Mouse (Mus musculus): ENCODE measurements around the gene Mon1b. TPM values are rescaled to one million over a fixed set of nuclear protein-coding genes. Genes with fewer than 3 reads are reported as not detected.

The Mon1b gene
- polyA plus RNA-seq, 1 experiment = 4.9 TPM

DNA sequence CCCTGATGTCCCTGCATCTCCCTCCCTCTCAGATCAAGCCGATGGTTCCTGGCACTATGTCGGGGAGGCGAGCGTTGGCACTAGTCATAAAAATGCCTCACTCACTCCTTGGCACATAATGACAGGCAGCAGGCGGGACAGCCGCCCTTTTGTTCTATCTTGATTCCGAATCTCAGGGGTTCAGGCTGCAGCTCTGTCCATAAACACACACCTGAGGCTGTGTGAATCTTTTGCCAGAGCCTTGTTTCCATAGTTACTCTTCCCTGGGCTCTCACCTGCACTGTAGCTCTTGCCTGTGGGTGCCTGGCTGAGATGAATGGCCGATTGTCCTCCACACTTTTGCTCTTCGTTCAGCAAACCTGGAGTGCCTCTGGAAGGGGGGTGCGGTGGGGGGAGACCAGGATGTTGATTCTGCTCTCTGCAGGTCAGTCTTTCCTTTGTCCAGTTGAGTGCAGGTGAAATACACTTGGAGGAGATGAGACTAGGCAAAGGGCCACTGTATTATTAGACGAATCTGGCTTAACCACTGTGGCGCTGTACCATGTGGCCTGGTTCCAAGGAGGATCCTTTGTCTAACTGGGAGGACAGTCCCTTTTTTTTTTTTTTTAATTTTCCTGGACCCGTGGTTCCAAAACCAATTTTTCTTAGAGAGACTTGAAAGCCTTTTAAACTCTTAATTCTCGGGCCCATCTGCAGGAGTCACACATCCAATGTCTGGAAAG is 56.4 kb downstream of the Mon1b start:
- Histone ChIP-seq H3ac (ENCODE audit: control insufficient read depth, insufficient read length) (no peak overlapping the region), H3K4me2 (ENCODE audit: low read depth) (no peak overlapping the region)

More for the DNA sequence above, 56.4 kb downstream of the Mon1b start:
- Histone ChIP-seq H3K36me3 (ENCODE audit: control insufficient read depth, insufficient read depth) (no peaks in the 10 kb centered on the region), H3K4me3 (no peak overlapping the region), H3K27me3 (ENCODE audit: control insufficient read depth, insufficient read depth, insufficient read length) (no peaks in the 10 kb centered on the region), H3K79me2 (ENCODE audit: control insufficient read depth, insufficient read depth) (no peaks in the 10 kb centered on the region)
- TF ChIP-seq USF1 (IDR thresholded peaks at IDR 0.05; ENCODE audit: low read depth) (no peak), CEBPB (IDR thresholded peaks at IDR 0.05; ENCODE audit: insufficient read depth, poor library complexity, severe bottlenecking) (no peak), POLR2A (IDR thresholded peaks at IDR 0.05; ENCODE audit: insufficient read length, low read depth) (no peak), TCF3 (IDR thresholded peaks at IDR 0.05; ENCODE audit: insufficient read length, low read depth) (no peak), TCF12 (IDR thresholded peaks at IDR 0.05; ENCODE audit: insufficient read depth, poor library complexity, severe bottlenecking) (no peak), POLR2AphosphoS2 (IDR thresholded peaks at IDR 0.05; ENCODE audit: insufficient read length, low read depth) (no peak), MYOD1 (IDR thresholded peaks at IDR 0.05; ENCODE audit: control insufficient read depth in 1 of 3, insufficient read length in 2 of 3, low read depth in 2 of 3) (no peak), E2F4 (IDR thresholded peaks at IDR 0.05; ENCODE audit: insufficient read depth) (no peak), SRF (IDR thresholded peaks at IDR 0.05; ENCODE audit: control insufficient read depth, insufficient read length, low read depth) (no peak), MAX (IDR thresholded peaks at IDR 0.05; ENCODE audit: low read depth) (no peak), MYOG (IDR thresholded peaks at IDR 0.05; ENCODE audit: control insufficient read depth in 1 of 3, insufficient read depth in 1 of 3, insufficient read length in 2 of 3, low read depth in 2 of 3) (no peak), REST (IDR thresholded peaks at IDR 0.05; ENCODE audit: insufficient read depth, insufficient read length) (no peak)

Other genes starting within 250 kb of the Mon1b start
- gene Syce1l, start 7.6 kb downstream of the Mon1b start, polyA plus RNA-seq (2012; fragmentation: generic; extraction: Trizol) = not detected
- not detected for gene Adamts18, start 213.2 kb downstream of the Mon1b start, polyA plus RNA-seq (2012; fragmentation: generic; extraction: Trizol)

Data from myocyte (in vitro differentiated cells).